Mouse (Mus musculus): ENCODE measurements around the gene Sar1b.

Sar1b gene

GRCm38 (mm10) chr11:51831962-51832909 lies 68.7 kb downstream of the Sar1b start:
- DNase-seq (ENCODE audit: low spot score): peak; percentile 29

- DNase-seq (ENCODE audit: low spot score): no peak
Measured at GRCm38 (mm10) chr11:51832992-51833391, 69.5 kb downstream of the Sar1b start.

DNA sequence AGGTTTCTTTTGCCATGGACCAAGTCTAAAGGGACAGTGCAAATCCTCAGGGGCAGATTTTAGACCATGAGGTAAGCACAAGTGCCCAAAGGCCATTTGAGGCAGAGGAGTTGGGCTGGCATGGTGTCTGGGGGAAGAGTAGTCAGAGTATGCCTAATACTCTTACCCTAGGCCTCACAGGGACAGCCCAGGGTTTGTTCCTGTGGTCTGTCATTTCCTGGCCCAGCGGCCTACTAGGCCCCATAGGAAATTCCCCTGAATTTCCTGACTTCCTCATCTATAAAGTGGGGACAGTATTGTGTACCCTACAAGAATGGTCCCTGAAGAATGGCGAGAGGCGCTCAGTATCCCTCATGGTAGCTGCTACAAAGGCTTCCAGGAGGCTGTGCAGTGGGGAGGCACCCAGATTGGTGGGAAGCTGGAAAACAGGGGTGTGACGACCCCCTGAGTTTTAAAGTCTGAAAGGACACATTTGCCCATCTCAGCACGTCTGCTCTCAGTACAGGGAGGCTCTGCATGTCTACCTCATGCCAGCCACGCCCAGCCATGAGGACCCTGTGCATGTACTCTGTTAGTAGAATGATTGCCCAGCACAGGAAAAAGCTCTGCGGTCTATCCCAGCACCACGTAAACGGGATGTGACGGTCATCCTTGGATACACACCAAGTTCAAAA lies 70.0 kb downstream of the Sar1b start:
- DNase-seq (ENCODE audit: low spot score): no peak

GRCm38 (mm10) chr11:51834067-51834411 lies 70.6 kb downstream of the Sar1b start:
- no peak for DNase-seq (ENCODE audit: low spot score)

DNA sequence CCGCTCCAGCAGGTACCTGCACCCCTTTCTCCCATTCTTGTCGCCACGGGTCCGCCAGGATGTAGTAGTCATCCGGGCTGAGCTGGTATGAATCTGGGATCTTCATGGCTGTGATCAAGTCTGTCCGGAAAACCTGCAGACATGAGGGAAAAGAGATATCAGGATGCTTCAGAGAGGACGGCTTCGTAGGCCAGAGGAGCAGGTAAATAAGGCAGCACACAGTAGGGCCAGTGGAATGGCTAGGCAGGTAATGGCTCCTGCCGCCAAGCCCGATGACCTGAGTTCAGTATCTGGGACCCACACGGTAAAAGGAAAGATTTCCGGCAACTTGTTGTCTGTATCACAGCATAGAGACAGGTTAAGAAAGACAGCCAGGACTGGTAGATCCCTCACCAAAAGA lies 72.1 kb downstream of the Sar1b start:
- no peak for DNase-seq (ENCODE audit: low spot score)

GRCm38 (mm10) chr11:51836506-51836905 lies 73.0 kb downstream of the Sar1b start:
- no peak for DNase-seq (ENCODE audit: low spot score)

- DNase-seq (ENCODE audit: low spot score): no peak
Measured at GRCm38 (mm10) chr11:51837164-51838153, 74.0 kb downstream of the Sar1b start.

GRCm38 (mm10) chr11:51839106-51839505 lies 75.6 kb downstream of the Sar1b start:
- no peak for DNase-seq (ENCODE audit: low spot score)

- DNase-seq (ENCODE audit: low spot score): no peak
Measured at GRCm38 (mm10) chr11:51839973-51840372, 76.5 kb downstream of the Sar1b start.

- no peak for DNase-seq (ENCODE audit: low spot score)
Measured at GRCm38 (mm10) chr11:51840657-51841056, 77.2 kb downstream of the Sar1b start.

DNA sequence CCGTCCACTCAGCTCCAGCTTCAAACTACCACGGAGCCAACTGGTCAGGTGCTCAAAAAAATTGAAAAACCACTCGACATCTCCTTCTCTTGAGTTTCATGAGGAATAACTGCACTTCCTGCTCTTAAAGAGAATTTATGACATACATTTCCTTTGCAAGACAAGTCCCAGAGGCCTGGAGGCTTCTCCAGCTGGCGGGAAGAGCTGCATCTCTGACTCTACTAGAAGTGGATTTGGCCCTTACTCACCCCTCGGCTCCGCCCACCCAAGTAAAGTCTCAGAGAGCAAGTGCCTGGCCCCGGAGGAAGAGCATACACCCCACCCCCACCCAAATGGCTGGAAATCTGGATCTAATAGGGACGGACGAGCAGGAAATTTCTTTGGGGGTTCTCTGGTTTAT lies 77.7 kb downstream of the Sar1b start:
- no peak for DNase-seq (ENCODE audit: low spot score)
